Mouse (Mus musculus) mature B cell (primary cell): ENCODE data around the gene Poc1b.

ENCODE experiments used
- in situ Hi-C: fragments of 300-500 bp; cut with MboI; formaldehyde crosslinking; loops from 2 replicates; pipeline ENCODE4 v1.14.3; 2019

The Poc1b gene

DNA sequence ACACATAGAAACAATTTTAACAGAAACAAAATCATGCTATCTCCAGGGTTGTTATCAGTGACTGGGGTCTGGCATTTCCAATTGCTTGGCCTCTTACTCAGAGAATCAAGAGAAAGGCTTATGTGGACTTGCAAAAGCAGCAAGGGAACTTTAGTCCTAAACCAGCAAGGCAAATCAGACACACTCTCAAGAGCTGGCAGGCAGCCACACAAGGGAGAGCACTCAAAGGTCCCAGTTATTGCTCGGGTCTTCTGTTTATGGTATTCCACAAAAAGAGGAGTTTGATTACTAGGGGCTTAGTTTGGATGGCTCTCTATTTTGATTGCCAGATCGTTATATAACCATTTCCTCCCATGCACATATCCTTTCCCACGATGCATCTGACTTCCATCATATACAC is 117.4 kb downstream of the Poc1b start:
- in situ Hi-C loops = no loop called here

DNA sequence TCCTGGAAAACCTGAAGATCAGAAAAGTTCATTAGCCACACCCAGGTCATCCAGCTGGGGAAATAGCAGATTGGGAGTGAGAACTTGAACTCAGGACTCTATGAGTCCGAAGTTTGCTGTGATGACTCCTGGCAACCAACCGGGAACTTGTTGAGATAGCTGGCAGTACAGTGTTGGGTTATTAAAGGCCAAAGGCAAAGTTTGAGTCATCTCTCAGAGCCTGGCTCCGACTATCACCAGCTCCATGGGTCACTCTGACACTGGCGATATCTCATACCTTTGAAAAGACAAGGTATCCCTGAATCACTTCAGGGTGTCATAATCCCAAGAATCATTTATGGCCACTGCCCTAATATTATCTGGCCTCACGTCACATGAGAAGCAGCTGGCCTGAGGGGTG is 119.9 kb downstream of the Poc1b start:
- in situ Hi-C loops = no loop called here

- in situ Hi-C loops = no loop called here
These were observed 121.4 kb downstream of the Poc1b start for GRCm38 (mm10) chr10:99227968-99228864.

GRCm38 (mm10) chr10:99229031-99229684 is 122.3 kb downstream of the Poc1b start:
- in situ Hi-C loops = no loop called here

DNA sequence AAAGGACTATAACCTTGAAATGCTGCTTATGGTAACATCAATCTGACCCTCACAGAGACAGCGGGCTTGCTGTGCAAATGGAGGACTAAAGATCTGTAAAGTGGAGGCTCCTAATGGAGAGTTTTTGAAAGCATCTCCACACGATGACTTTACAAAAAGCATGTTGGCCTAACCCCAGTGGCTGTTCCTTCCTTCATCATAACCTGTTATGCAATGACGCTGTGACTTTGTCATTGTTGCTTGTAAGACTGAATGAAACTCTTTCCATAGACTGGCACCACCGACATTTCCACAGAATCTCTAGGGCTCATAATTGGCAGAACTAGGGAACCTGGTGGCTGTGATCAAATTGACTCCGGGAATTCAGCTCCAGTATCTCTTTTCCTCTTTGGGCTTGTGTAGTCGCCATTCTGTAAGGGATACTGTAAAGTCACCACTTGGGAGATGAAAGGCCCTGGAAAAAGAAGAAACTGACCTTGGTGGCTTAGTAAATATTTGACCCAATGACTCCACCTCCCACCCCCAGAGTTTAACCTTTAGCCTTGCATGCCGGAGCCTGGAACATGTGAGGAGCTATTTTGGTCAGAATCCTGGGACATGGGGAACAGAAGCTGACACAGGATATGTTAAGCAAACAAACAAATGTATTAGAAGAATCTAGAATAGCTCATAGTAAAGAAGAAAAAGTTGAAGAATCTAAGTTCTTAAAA is 125.8 kb downstream of the Poc1b start:
- in situ Hi-C loops = no loop called here

DNA sequence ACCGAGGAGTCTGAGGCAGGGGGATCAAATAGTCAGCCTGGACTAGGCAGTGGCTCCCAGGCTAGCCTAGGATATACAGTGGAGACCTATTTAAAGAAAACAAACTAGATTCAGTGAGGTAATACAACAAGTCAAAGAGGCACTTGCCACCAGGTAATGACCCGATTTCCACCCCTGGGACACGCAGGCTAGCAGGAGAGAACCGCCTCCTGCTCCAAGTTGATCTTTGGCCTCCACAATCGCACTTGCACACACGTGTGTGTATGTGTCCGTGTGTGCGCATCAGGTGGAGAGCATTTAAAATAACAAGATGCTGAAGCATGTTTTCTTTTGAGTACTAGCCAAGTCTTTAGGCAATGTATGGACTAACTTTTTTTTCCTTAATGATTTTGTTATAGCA is 127.5 kb downstream of the Poc1b start:
- in situ Hi-C loops = no loop called here

GRCm38 (mm10) chr10:99235081-99235480 is 128.2 kb downstream of the Poc1b start:
- in situ Hi-C loops = no loop called here

- in situ Hi-C loops = no loop called here
These were observed 130.5 kb downstream of the Poc1b start for GRCm38 (mm10) chr10:99237205-99237832.

GRCm38 (mm10) chr10:99238537-99238936 is 131.7 kb downstream of the Poc1b start:
- in situ Hi-C loops = no loop called here

GRCm38 (mm10) chr10:99241284-99241828 is 134.5 kb downstream of the Poc1b start:
- in situ Hi-C loops = no loop called here

GRCm38 (mm10) chr10:99241829-99242711 is 135.2 kb downstream of the Poc1b start:
- in situ Hi-C loops = no loop called here

DNA sequence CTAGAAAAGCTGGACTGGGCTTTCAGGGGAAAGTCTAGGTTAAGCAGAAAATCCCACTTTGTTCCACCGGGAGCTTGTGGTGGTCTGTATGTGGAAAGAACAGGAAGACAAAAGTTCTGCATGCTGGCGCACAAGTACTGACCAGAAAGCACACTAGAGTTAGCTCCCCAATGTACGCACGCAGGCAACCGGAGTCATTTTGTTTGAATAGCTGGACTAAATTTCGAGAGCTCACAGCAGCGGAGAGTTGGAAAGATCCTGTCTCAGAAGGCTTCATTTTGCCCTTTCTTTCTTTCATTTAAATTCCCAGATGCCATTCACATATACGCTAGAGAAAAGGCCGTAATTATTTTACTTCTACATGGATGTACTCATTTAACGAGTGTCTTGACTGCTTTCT is 135.9 kb downstream of the Poc1b start:
- in situ Hi-C loops = no loop called here

- in situ Hi-C loops = no loop called here
These were observed 137.2 kb downstream of the Poc1b start for GRCm38 (mm10) chr10:99243907-99244489.

DNA sequence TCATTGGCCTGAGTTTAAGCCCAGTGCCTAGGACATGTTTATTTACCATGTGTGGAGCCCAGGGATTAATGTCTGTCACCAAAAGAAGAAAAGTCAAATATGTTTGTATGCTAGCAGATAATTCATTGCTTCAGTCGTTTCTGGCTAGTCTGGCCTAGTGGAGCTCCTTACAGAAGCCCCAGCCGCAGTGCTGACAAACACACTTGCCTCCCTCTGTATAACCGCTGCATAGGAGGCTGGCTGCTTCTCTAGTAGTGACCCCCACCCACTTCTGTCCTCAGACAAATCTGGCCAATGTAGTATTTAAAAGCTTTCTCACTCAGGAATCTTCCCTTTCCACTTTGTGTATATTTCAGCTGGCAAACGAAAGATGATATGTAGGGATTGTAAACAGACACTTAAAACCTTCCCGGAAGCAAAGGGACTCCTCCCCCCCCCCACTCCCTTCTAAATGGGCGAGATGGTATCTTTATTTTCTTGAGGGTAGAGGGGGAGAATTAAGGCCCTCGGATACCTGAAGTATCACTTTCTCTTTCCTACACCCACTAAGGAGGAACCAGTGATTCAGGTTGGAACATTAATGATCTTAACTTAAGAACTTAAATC is 137.9 kb downstream of the Poc1b start:
- in situ Hi-C loops = no loop called here

GRCm38 (mm10) chr10:99246797-99247508 is 140.1 kb downstream of the Poc1b start:
- in situ Hi-C loops = no loop called here
